Mouse (Mus musculus): Measurements from ENCODE around the gene Rpp14.

- no peak for TF ChIP-seq CTCF (IDR thresholded peaks at IDR 0.05; ENCODE audit: low read depth)
- no peak; the same call in 1 of the 2 replicates for TF ChIP-seq EP300 (IDR thresholded peaks at IDR 0.05; ENCODE audit: low read depth)
Measured at GRCm38 (mm10) chr14:8095562-8095950, 15.4 kb downstream of the Rpp14 start.

Measured in liver, postnatal 0 days (tissue).